Mouse (Mus musculus): ENCODE measurements around the gene Ppt1.

- TF ChIP-seq CTCF (IDR thresholded peaks at IDR 0.05; ENCODE audit: extremely low read depth, insufficient read length, insufficient replicate concordance, low read depth, low read length) (no peak), POLR2A (IDR thresholded peaks at IDR 0.05; ENCODE audit: low read depth, low read length) (no peak)
These were observed 2.4 kb downstream of the Ppt1 start for GRCm38 (mm10) chr4:122838416-122838815.

All from small intestine, adult 2 months (tissue).